Mouse (Mus musculus): Measurements from ENCODE around the gene Mmp15. TPM values are rescaled to one million over a fixed set of nuclear protein-coding genes. Genes with fewer than 3 reads are reported as not detected.
A peak's percentile ranks its signal among the peaks of the same experiment; 100 is the strongest.

Gene Mmp15
- not detected in 3 replicates for total RNA-seq (2017)

- ATAC-seq (replicated peaks; ENCODE audit: insufficient number of reproducible peaks, low FRiP score, low TSS enrichment, poor library complexity, severe bottlenecking): no peak
Observed at GRCm38 (mm10) chr8:95352151-95352870, at the start of gene Mmp15. Gene Mmp15, plus strand, starts transcription at chr8:95352268.

- peak; percentile 62; the same call in 1 of the 2 replicates for ATAC-seq (replicated peaks; ENCODE audit: insufficient number of reproducible peaks, low FRiP score, low TSS enrichment, poor library complexity, severe bottlenecking)
Observed at GRCm38 (mm10) chr8:95302410-95302809, 49.7 kb upstream of the Mmp15 start.

- ATAC-seq (replicated peaks; ENCODE audit: insufficient number of reproducible peaks, low FRiP score, low TSS enrichment, poor library complexity, severe bottlenecking): no peak
Observed at GRCm38 (mm10) chr8:95305526-95305925, 46.5 kb upstream of the Mmp15 start.

- ATAC-seq (replicated peaks; ENCODE audit: insufficient number of reproducible peaks, low FRiP score, low TSS enrichment, poor library complexity, severe bottlenecking): no peak
Observed at GRCm38 (mm10) chr8:95306431-95306830, 45.6 kb upstream of the Mmp15 start, which contains the start of gene Cngb1. Gene Cngb1, minus strand, starts transcription at chr8:95306585.

- no peak for ATAC-seq (replicated peaks; ENCODE audit: insufficient number of reproducible peaks, low FRiP score, low TSS enrichment, poor library complexity, severe bottlenecking)
Observed at GRCm38 (mm10) chr8:95310342-95310970, 41.6 kb upstream of the Mmp15 start, which contains the start of gene Tepp. Gene Tepp, plus strand, starts transcription at chr8:95310566.

GRCm38 (mm10) chr8:95312836-95313235, 39.2 kb upstream of the Mmp15 start:
- no peak; the same call in 1 of the 2 replicates for ATAC-seq (replicated peaks; ENCODE audit: insufficient number of reproducible peaks, low FRiP score, low TSS enrichment, poor library complexity, severe bottlenecking)

GRCm38 (mm10) chr8:95313857-95314256, 38.2 kb upstream of the Mmp15 start:
- no peak for ATAC-seq (replicated peaks; ENCODE audit: insufficient number of reproducible peaks, low FRiP score, low TSS enrichment, poor library complexity, severe bottlenecking)

GRCm38 (mm10) chr8:95314707-95315106, 37.4 kb upstream of the Mmp15 start:
- no peak for ATAC-seq (replicated peaks; ENCODE audit: insufficient number of reproducible peaks, low FRiP score, low TSS enrichment, poor library complexity, severe bottlenecking)

- ATAC-seq (replicated peaks; ENCODE audit: insufficient number of reproducible peaks, low FRiP score, low TSS enrichment, poor library complexity, severe bottlenecking): no peak
Observed at GRCm38 (mm10) chr8:95315350-95315749, 36.7 kb upstream of the Mmp15 start.

GRCm38 (mm10) chr8:95320224-95321139, 31.6 kb upstream of the Mmp15 start:
- peak; percentile 57; the same call in 1 of the 2 replicates for ATAC-seq (replicated peaks; ENCODE audit: insufficient number of reproducible peaks, low FRiP score, low TSS enrichment, poor library complexity, severe bottlenecking)

GRCm38 (mm10) chr8:95323201-95323600, 28.9 kb upstream of the Mmp15 start:
- ATAC-seq (replicated peaks; ENCODE audit: insufficient number of reproducible peaks, low FRiP score, low TSS enrichment, poor library complexity, severe bottlenecking): no peak

- ATAC-seq (replicated peaks; ENCODE audit: insufficient number of reproducible peaks, low FRiP score, low TSS enrichment, poor library complexity, severe bottlenecking): no peak
Observed at GRCm38 (mm10) chr8:95324646-95325045, 27.4 kb upstream of the Mmp15 start.

- no peak for ATAC-seq (replicated peaks; ENCODE audit: insufficient number of reproducible peaks, low FRiP score, low TSS enrichment, poor library complexity, severe bottlenecking)
Observed at GRCm38 (mm10) chr8:95326822-95327221, 25.2 kb upstream of the Mmp15 start.

GRCm38 (mm10) chr8:95327866-95328465, 24.1 kb upstream of the Mmp15 start:
- no peak for ATAC-seq (replicated peaks; ENCODE audit: insufficient number of reproducible peaks, low FRiP score, low TSS enrichment, poor library complexity, severe bottlenecking)

GRCm38 (mm10) chr8:95330367-95330766, 21.7 kb upstream of the Mmp15 start:
- ATAC-seq (replicated peaks; ENCODE audit: insufficient number of reproducible peaks, low FRiP score, low TSS enrichment, poor library complexity, severe bottlenecking): no peak

- ATAC-seq (replicated peaks; ENCODE audit: insufficient number of reproducible peaks, low FRiP score, low TSS enrichment, poor library complexity, severe bottlenecking): peak; percentile 4; the same call in 1 of the 2 replicates
Observed at GRCm38 (mm10) chr8:95331156-95331719, 20.8 kb upstream of the Mmp15 start.

GRCm38 (mm10) chr8:95331720-95332436, 20.2 kb upstream of the Mmp15 start, which contains the start of the genes Zfp319 and Usb1:
Gene Zfp319, minus strand, starts transcription at chr8:95331950.
Gene Usb1, plus strand, starts transcription at chr8:95332284.
- ATAC-seq (replicated peaks; ENCODE audit: insufficient number of reproducible peaks, low FRiP score, low TSS enrichment, poor library complexity, severe bottlenecking): peak; percentile 77

Data from monocyte, adult 5-6 weeks (primary cell).